Mouse (Mus musculus): Measurements from ENCODE around the gene Rhbdd2. TPM values are rescaled to one million over a fixed set of nuclear protein-coding genes. Genes with fewer than 3 reads are reported as not detected.

The Rhbdd2 gene
- polyA plus RNA-seq, 1 experiment from 2014 or later, result 30.3 TPM

DNA sequence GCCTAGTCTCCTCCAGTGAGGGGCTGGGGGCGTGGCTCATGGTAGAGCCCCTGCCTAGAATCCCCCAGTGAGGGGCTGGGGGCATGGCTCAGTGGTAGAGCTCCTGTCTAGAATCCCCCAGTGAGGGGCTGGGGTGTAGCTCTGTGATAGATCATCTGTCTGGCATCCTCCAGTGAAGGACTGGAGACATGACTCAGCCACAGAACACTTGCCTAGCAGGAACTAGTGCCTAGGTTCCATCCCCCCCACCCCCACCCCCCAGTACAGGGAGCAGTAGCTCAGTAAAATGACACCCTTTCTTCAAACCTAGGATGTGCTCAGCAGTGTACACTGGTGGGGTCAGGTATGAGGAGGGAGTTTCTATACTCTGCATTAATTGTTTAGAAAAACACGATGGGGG is 38.5 kb downstream of the Rhbdd2 start:
- Histone ChIP-seq H3K36me3 (ENCODE audit: control insufficient read depth, insufficient read depth) (no peaks in the 10 kb centered on the region), H3K27ac (ENCODE audit: low read length) (no peak overlapping the region), H3K9ac (ENCODE audit: low read length) (no peak overlapping the region), H3K27me3 (ENCODE audit: control insufficient read depth, insufficient read depth, low read length) (no peaks in the 10 kb centered on the region), H3K4me1 (ENCODE audit: control insufficient read depth, insufficient read depth, low read length) (peaks cover 5% of the 10 kb centered on the region; the same call in 1 of the 2 replicates), H3K4me3 (ENCODE audit: low read length) (no peak overlapping the region), H3K9me3 (replicated peaks; ENCODE audit: control insufficient read depth, low read length) (peaks cover 4% of the 10 kb centered on the region), H3K4me2 (ENCODE audit: low read depth, low read length) (no peak overlapping the region)
- no peak for ATAC-seq (replicated peaks; ENCODE audit: extremely low read depth, insufficient read depth, low FRiP score)
- WGBS, result 52% methylated on average over 2 of the region's 2 CpGs

DNA sequence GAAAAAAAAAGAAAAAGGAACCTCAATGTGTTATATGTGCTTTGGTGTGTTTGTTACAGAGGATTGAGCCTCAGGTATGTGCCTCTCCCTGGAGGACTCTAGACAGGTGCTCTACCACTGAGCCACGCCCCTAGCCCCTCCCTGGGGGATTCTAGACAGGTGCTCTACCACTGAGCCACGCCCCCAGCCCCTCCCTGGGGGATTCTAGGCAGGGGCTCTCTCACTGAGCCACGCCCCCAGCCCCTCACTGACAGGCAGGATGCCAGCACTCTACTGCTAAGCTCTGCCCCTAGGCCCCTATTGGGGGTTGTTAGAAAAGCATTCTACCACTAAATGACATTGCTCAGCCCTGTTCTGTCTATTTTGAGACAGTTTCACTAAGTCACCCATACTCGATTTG is 40.1 kb downstream of the Rhbdd2 start:
- Histone ChIP-seq H3K27ac (ENCODE audit: low read length) (no peak overlapping the region), H3K27me3 (ENCODE audit: control insufficient read depth, insufficient read depth, low read length) (no peaks in the 10 kb centered on the region), H3K4me1 (ENCODE audit: control insufficient read depth, insufficient read depth, low read length) (peaks cover 5% of the 10 kb centered on the region; the same call in 1 of the 2 replicates), H3K9ac (ENCODE audit: low read length) (no peak overlapping the region), H3K4me3 (ENCODE audit: low read length) (no peak overlapping the region), H3K36me3 (ENCODE audit: control insufficient read depth, insufficient read depth) (no peaks in the 10 kb centered on the region), H3K4me2 (ENCODE audit: low read depth, low read length) (no peak overlapping the region), H3K9me3 (replicated peaks; ENCODE audit: control insufficient read depth, low read length) (no peaks in the 10 kb centered on the region)
- no peak for ATAC-seq (replicated peaks; ENCODE audit: extremely low read depth, insufficient read depth, low FRiP score)
- 70% methylated on average over 4 of the region's 4 CpGs for WGBS

DNA sequence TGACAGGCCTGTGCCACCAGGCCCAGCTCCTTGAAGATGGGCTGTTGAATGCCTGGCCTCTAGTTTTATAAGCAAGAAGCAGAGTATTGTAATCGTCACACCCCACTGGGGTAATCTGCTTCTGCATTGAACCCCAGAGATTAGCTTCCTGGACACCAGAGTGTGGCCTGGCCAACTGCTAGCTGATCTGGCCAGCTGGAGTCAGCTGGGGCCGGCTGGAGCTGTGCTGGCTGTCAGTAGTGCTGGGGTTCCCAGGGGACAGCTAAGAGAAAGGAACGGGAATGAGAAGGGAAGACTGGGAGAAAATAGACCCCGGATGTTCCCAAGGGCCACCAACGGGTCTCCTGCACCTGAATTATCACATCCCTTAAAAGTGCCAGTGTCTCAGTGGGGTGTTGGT is 40.6 kb downstream of the Rhbdd2 start:
- Histone ChIP-seq H3K4me2 (ENCODE audit: low read depth, low read length) (no peak overlapping the region), H3K9ac (ENCODE audit: low read length) (no peak overlapping the region), H3K4me1 (ENCODE audit: control insufficient read depth, insufficient read depth, low read length) (peaks cover 5% of the 10 kb centered on the region; the same call in 1 of the 2 replicates), H3K9me3 (replicated peaks; ENCODE audit: control insufficient read depth, low read length) (no peaks in the 10 kb centered on the region), H3K4me3 (ENCODE audit: low read length) (no peak overlapping the region), H3K36me3 (ENCODE audit: control insufficient read depth, insufficient read depth) (no peaks in the 10 kb centered on the region), H3K27me3 (ENCODE audit: control insufficient read depth, insufficient read depth, low read length) (no peaks in the 10 kb centered on the region), H3K27ac (ENCODE audit: low read length) (no peak overlapping the region)
- WGBS, result 63% methylated on average over 5 of the region's 5 CpGs
- 0 out of 2 replicates have a peak, but pooled peaks have one; percentile 62 for ATAC-seq (replicated peaks; ENCODE audit: extremely low read depth, insufficient read depth, low FRiP score)

DNA sequence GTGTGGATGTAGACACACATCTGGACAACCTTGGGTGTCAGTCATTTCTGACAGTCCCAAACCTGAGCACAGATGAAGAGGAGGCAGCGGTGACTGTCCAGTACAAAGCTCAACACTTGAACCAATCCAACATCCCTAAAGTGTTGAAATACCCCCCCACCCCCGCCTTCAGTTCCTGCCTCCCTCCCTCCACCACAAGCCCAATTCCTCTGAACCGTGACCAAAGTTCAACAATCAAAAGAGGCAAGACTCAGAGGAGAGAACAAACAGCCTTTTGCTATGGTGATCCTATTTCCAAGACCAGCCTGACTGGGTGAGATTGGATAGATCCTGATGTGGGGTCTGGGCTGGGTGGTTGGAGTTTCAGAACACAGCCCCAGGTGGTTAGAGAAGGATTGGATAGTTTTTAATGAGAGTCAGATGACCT is 41.9 kb downstream of the Rhbdd2 start:
- Histone ChIP-seq H3K36me3 (ENCODE audit: control insufficient read depth, insufficient read depth) (no peaks in the 10 kb centered on the region), H3K9me3 (replicated peaks; ENCODE audit: control insufficient read depth, low read length) (no peaks in the 10 kb centered on the region), H3K27me3 (ENCODE audit: control insufficient read depth, insufficient read depth, low read length) (no peaks in the 10 kb centered on the region), H3K9ac (ENCODE audit: low read length) (no peak overlapping the region), H3K27ac (ENCODE audit: low read length) (no peak overlapping the region), H3K4me2 (ENCODE audit: low read depth, low read length) (no peak overlapping the region), H3K4me3 (ENCODE audit: low read length) (no peak overlapping the region), H3K4me1 (ENCODE audit: control insufficient read depth, insufficient read depth, low read length) (peaks cover 5% of the 10 kb centered on the region; the same call in 1 of the 2 replicates)
- ATAC-seq (replicated peaks; ENCODE audit: extremely low read depth, insufficient read depth, low FRiP score), result no peak
- WGBS, result 44% methylated on average over 3 of the region's 3 CpGs

DNA sequence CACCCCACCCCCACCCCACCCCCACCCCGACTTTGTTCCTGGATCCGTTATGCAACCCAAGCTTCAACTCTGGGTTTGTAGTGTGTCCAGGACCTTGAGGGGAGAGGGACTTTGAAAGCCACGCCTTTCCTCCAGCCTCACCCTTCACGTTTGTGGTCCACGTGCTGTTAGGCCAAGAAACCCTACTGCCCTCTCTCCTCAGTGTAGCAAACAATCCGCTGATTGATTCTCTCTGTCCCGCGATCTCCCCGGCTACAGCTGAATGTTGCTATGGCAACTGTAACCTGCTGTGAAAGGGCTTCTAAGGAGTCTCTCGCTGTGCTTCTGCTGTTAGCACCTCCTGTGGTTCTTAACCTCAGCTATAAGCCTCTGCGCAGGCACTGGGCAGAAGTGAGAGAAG is 42.4 kb downstream of the Rhbdd2 start:
- ATAC-seq (replicated peaks; ENCODE audit: extremely low read depth, insufficient read depth, low FRiP score), result 0 out of 2 replicates have a peak, but pooled peaks have one; percentile 37
- H3K4me3 ChIP-seq (ENCODE audit: low read length), result no peak overlapping the region
- no peak overlapping the region for H3K4me2 ChIP-seq (ENCODE audit: low read depth, low read length)

DNA sequence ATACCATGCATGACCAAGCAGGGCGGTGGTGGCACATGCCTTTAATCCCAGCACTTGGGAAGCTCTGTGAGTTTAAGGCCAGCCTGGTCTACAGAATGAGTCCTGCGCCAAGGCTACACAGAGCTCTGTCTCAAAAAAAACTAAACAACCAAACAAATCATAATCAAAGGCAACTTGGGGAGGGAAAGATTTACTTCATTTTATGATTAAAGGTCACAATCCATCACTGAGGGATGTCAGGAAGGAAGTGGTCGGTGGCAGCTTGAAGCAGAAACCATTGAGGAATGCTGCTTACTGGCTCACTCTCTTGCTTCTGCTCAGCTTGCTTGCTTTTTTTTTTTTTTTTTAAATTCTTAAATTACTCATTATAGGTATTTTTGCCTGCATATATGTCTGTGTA is 44.3 kb downstream of the Rhbdd2 start:
- no peaks in the 10 kb centered on the region for H3K27me3 ChIP-seq (ENCODE audit: control insufficient read depth, insufficient read depth, low read length)
- 66% methylated on average over 3 of the region's 3 CpGs for WGBS
- H3K9me3 ChIP-seq (replicated peaks; ENCODE audit: control insufficient read depth, low read length), result no peaks in the 10 kb centered on the region
- no peak overlapping the region for H3K27ac ChIP-seq (ENCODE audit: low read length)
- no peak overlapping the region for H3K9ac ChIP-seq (ENCODE audit: low read length)
- no peak for ATAC-seq (replicated peaks; ENCODE audit: extremely low read depth, insufficient read depth, low FRiP score)
- no peak overlapping the region for H3K4me3 ChIP-seq (ENCODE audit: low read length)
- no peak overlapping the region for H3K4me2 ChIP-seq (ENCODE audit: low read depth, low read length)
- H3K36me3 ChIP-seq (ENCODE audit: control insufficient read depth, insufficient read depth), result no peaks in the 10 kb centered on the region
- H3K4me1 ChIP-seq (ENCODE audit: control insufficient read depth, insufficient read depth, low read length), result peaks cover 5% of the 10 kb centered on the region; the same call in 1 of the 2 replicates

More for the DNA sequence above, 42.4 kb downstream of the Rhbdd2 start:
- Histone ChIP-seq H3K36me3 (ENCODE audit: control insufficient read depth, insufficient read depth) (no peaks in the 10 kb centered on the region), H3K9me3 (replicated peaks; ENCODE audit: control insufficient read depth, low read length) (no peaks in the 10 kb centered on the region), H3K4me1 (ENCODE audit: control insufficient read depth, insufficient read depth, low read length) (peaks cover 5% of the 10 kb centered on the region; the same call in 1 of the 2 replicates), H3K27me3 (ENCODE audit: control insufficient read depth, insufficient read depth, low read length) (no peaks in the 10 kb centered on the region), H3K27ac (ENCODE audit: low read length) (no peak overlapping the region), H3K9ac (ENCODE audit: low read length) (no peak overlapping the region)
- 3% methylated on average over 11 of the region's 11 CpGs for WGBS

DNA sequence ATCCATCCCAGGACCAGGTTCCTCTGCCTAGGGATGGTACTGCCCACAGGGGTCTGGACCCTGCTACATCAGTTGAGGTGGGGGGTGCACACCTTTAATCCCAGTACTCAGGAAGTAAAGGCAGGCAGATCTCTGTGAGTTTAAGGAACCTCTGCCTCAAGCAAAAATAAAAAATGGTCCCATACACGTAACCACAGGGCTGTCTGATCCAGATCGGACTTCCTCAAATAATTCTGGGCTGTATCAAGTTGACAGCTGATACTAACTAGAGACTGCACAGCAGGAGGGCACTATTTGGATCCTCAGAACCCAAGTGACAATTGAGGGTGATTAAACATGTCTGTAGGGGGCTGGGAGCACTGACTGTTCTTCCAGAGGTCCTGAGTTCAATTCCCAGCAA is 44.8 kb downstream of the Rhbdd2 start:
- H3K9me3 ChIP-seq (replicated peaks; ENCODE audit: control insufficient read depth, low read length), result no peaks in the 10 kb centered on the region
- H3K4me1 ChIP-seq (ENCODE audit: control insufficient read depth, insufficient read depth, low read length), result peaks cover 5% of the 10 kb centered on the region; the same call in 1 of the 2 replicates
- H3K27me3 ChIP-seq (ENCODE audit: control insufficient read depth, insufficient read depth, low read length), result no peaks in the 10 kb centered on the region
- H3K27ac ChIP-seq (ENCODE audit: low read length), result no peak overlapping the region
- H3K9ac ChIP-seq (ENCODE audit: low read length), result no peak overlapping the region
- 59% methylated on average over 2 of the region's 2 CpGs for WGBS
- H3K4me2 ChIP-seq (ENCODE audit: low read depth, low read length), result no peak overlapping the region
- H3K36me3 ChIP-seq (ENCODE audit: control insufficient read depth, insufficient read depth), result no peaks in the 10 kb centered on the region
- H3K4me3 ChIP-seq (ENCODE audit: low read length), result no peak overlapping the region
- no peak for ATAC-seq (replicated peaks; ENCODE audit: extremely low read depth, insufficient read depth, low FRiP score)

DNA sequence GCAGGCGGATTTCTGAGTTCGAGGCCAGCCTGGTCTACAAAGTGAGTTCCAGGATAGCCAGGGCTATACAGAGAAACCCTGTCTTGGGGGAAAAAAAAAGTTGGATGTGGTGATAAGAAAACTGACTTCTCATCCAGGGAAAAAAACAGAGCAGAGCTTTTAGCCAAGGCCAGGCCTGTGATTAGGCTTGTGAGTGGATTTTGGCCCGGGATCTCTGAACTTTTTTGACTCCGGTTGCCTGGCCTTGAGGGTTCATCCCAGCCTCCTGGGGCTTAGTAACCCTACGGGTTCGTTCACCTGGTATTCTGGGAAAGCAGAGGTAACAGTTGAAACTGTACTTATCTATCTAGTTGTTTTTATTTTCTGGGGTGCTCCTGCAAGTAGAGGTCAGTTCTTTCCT is 46.1 kb downstream of the Rhbdd2 start:
- H3K36me3 ChIP-seq (ENCODE audit: control insufficient read depth, insufficient read depth), result no peaks in the 10 kb centered on the region
- no peak for ATAC-seq (replicated peaks; ENCODE audit: extremely low read depth, insufficient read depth, low FRiP score)
- no peaks in the 10 kb centered on the region for H3K27me3 ChIP-seq (ENCODE audit: control insufficient read depth, insufficient read depth, low read length)
- H3K9me3 ChIP-seq (replicated peaks; ENCODE audit: control insufficient read depth, low read length), result no peaks in the 10 kb centered on the region
- 87% methylated on average over 6 of the region's 6 CpGs for WGBS
- no peak overlapping the region for H3K27ac ChIP-seq (ENCODE audit: low read length)
- no peak overlapping the region for H3K4me3 ChIP-seq (ENCODE audit: low read length)
- no peak overlapping the region for H3K9ac ChIP-seq (ENCODE audit: low read length)
- H3K4me2 ChIP-seq (ENCODE audit: low read depth, low read length), result no peak overlapping the region
- H3K4me1 ChIP-seq (ENCODE audit: control insufficient read depth, insufficient read depth, low read length), result peaks cover 5% of the 10 kb centered on the region; the same call in 1 of the 2 replicates

DNA sequence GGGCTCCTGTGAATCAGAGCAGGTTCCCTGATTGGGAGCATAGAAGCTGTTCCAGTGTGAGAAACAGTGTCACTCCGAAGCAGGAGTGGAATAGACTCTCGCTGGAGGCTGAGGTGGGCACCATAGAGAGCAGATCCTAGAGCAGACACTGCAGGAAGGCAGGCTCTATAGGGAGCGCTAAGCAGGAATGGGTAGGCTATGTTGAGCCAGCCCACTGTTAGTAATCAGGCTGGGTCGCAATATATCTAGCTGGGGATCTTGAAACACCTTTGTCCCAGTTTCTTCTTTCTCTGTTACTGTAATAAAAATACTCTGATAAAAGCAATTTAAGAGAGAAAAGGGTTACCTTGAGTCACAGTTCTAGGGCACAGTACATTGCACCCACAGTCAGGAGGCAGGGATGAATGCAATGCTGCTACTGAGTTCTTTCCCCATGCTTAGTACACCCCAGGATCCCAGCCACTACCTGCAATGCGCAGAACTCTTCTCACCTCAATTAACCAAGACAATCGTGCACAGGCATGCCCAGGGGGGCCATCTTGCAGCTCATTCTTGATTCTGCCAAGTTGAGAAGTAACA is 48.6 kb downstream of the Rhbdd2 start:
- no peak overlapping the region for H3K4me2 ChIP-seq (ENCODE audit: low read depth, low read length)
- H3K36me3 ChIP-seq (ENCODE audit: control insufficient read depth, insufficient read depth), result no peaks in the 10 kb centered on the region
- no peak for ATAC-seq (replicated peaks; ENCODE audit: extremely low read depth, insufficient read depth, low FRiP score)
- no peak overlapping the region for H3K9ac ChIP-seq (ENCODE audit: low read length)
- no peaks in the 10 kb centered on the region for H3K9me3 ChIP-seq (replicated peaks; ENCODE audit: control insufficient read depth, low read length)
- H3K4me3 ChIP-seq (ENCODE audit: low read length), result no peak overlapping the region
- H3K4me1 ChIP-seq (ENCODE audit: control insufficient read depth, insufficient read depth, low read length), result peaks cover 1% of the 10 kb centered on the region; the same call in 1 of the 2 replicates
- H3K27me3 ChIP-seq (ENCODE audit: control insufficient read depth, insufficient read depth, low read length), result no peaks in the 10 kb centered on the region
- 76% methylated on average over 6 of the region's 6 CpGs for WGBS
- H3K27ac ChIP-seq (ENCODE audit: low read length), result no peak overlapping the region
